Mouse (Mus musculus): ENCODE data around the gene A630076J17Rik. TPM values are rescaled to one million over a fixed set of nuclear protein-coding genes. Genes with fewer than 3 reads are reported as not detected.
A peak's percentile ranks its signal among the peaks of the same experiment; 100 is the strongest.

The A630076J17Rik gene
- 1.2 and 1.3 TPM in 2 replicates for polyA plus RNA-seq (2014; fragmentation: Nextera tagmentation; extraction: Ambion mirVana)

DNA sequence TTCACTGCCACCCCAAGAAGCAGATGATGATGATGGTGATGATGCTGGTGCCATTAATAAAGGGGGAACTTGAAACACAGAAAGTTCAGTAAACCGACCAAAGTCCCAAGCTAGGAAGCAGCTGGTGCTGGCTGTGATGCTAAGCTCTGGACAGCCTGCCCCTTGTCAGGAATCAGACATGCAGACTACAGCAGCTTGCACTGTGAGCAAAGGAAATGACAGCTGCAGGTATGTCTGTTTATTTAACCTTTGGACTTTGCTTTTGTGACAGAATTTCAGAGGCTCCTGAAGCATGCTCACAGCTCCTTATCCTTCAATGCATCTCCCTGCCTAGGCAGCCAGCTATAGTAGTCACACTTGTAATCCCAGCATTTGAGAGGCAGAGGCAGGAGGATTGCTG lies at the start of gene A630076J17Rik:
Gene A630076J17Rik, plus strand, starts transcription at position 88 of the 400 bp plus-strand sequence.
- Histone ChIP-seq H3K36me3 (ENCODE audit: control insufficient read depth, insufficient read depth, low read length) (no peaks in the 10 kb centered on the region), H3K27me3 (ENCODE audit: control insufficient read depth, insufficient read depth, low read length) (no peaks in the 10 kb centered on the region), H3K27ac (ENCODE audit: low read length) (peak within 1 kb of the TSS; percentile 15; the same call in 1 of the 2 replicates), H3K9me3 (ENCODE audit: control insufficient read depth, low read depth, low read length) (no peaks in the 10 kb centered on the region), H3K4me1 (ENCODE audit: control insufficient read depth, insufficient read depth, low read length) (0 out of 2 replicates have a peak, but pooled peaks cover 11% of the 10 kb centered on the region), H3K4me2 (replicated peaks; ENCODE audit: low read depth, low read length) (no peak within 1 kb of the TSS), H3K4me3 (ENCODE audit: low read depth, low read length) (no peak within 1 kb of the TSS), H3K9ac (replicated peaks; ENCODE audit: low read depth, low read length) (no peak within 1 kb of the TSS)
- WGBS, result 13% methylated on average over 1 of the region's 1 CpGs
- no peak for ATAC-seq (ENCODE audit: insufficient number of reproducible peaks, insufficient read depth, low FRiP score, low read depth)

DNA sequence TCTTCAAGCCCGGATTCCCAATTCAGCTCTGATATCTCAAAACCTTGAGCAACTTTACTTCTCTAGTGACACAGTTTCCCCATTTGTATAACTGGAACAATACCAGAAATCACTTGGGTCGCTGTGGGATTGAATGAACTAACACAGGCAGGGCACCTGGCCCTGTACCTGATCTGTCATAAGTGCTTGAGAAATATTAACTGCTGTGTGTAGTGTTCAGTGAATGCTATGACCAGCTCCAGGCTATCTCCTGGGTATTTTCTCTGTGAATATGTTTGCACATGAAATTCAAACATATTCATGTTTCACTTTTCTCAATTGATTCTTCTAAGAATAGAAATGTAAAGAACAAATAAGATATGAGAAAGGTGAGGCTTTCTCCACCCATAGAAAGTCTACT lies 49.6 kb upstream of the A630076J17Rik start:
- no peaks in the 10 kb centered on the region for H3K27me3 ChIP-seq (ENCODE audit: control insufficient read depth, insufficient read depth, low read length)
- H3K27ac ChIP-seq (ENCODE audit: low read length), result no peak overlapping the region
- H3K4me1 ChIP-seq (ENCODE audit: control insufficient read depth, insufficient read depth, low read length), result no peaks in the 10 kb centered on the region
- 72% methylated on average over 2 of the region's 2 CpGs for WGBS
- no peaks in the 10 kb centered on the region for H3K9me3 ChIP-seq (ENCODE audit: control insufficient read depth, low read depth, low read length)
- no peak overlapping the region for H3K9ac ChIP-seq (replicated peaks; ENCODE audit: low read depth, low read length)
- no peaks in the 10 kb centered on the region for H3K36me3 ChIP-seq (ENCODE audit: control insufficient read depth, insufficient read depth, low read length)
- ATAC-seq (ENCODE audit: insufficient number of reproducible peaks, insufficient read depth, low FRiP score, low read depth), result peak; percentile 72; the same call in 1 of the 2 replicates
- H3K4me2 ChIP-seq (replicated peaks; ENCODE audit: low read depth, low read length), result no peak overlapping the region
- no peak overlapping the region for H3K4me3 ChIP-seq (ENCODE audit: low read depth, low read length)

DNA sequence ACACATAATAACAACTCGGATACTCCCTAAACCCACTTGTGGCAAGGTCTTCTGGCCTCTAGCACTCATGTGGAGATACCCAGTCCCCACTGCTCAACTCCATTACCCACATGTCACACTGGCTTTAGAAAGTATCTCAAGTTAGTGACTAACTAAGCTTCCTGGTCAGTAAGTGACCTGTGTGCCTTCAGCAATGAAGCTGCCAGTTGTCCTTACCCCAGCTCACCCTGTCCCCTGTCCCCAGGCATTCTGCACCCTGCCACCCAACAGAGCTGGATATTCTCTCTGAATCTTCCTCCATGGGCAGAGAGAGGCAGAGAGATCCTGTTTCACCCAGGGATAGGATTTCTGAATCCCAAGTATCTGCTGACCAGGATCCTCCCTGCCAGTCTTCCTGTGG lies 47.7 kb upstream of the A630076J17Rik start, which contains the start of gene Kcna10:
Gene Kcna10, plus strand, starts transcription at position 301 of the 400 bp plus-strand sequence.
- no peaks in the 10 kb centered on the region for H3K27me3 ChIP-seq (ENCODE audit: control insufficient read depth, insufficient read depth, low read length)

DNA sequence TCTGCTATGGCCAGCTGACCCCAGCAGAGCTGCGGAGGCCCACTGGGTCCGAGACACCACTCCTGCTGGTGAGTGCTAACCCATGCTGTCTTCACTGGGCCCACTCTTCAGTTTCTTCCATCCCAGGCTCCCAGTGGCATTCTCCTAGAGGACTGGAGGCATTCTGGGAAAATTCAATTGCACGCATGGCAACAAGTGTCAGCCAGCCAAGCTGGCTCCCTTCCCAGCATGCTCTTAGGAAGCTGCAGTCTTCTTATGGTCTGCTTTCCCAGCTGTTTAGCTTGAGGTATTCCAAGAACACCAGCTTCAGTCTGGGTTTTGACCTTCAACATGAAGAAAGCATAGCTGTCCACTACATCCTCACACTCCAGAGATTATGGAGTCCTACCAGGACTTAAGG lies 47.2 kb upstream of the A630076J17Rik start:
- Histone ChIP-seq H3K9ac (replicated peaks; ENCODE audit: low read depth, low read length) (no peak overlapping the region), H3K27me3 (ENCODE audit: control insufficient read depth, insufficient read depth, low read length) (no peaks in the 10 kb centered on the region), H3K36me3 (ENCODE audit: control insufficient read depth, insufficient read depth, low read length) (no peaks in the 10 kb centered on the region), H3K9me3 (ENCODE audit: control insufficient read depth, low read depth, low read length) (no peaks in the 10 kb centered on the region), H3K4me3 (ENCODE audit: low read depth, low read length) (no peak overlapping the region), H3K4me1 (ENCODE audit: control insufficient read depth, insufficient read depth, low read length) (no peaks in the 10 kb centered on the region), H3K27ac (ENCODE audit: low read length) (no peak overlapping the region), H3K4me2 (replicated peaks; ENCODE audit: low read depth, low read length) (no peak overlapping the region)
- ATAC-seq (ENCODE audit: insufficient number of reproducible peaks, insufficient read depth, low FRiP score, low read depth), result no peak
- 77% methylated on average over 3 of the region's 3 CpGs for WGBS

More for the DNA sequence above, 47.7 kb upstream of the A630076J17Rik start, which contains the start of gene Kcna10:
- Histone ChIP-seq H3K36me3 (ENCODE audit: control insufficient read depth, insufficient read depth, low read length) (no peaks in the 10 kb centered on the region), H3K27ac (ENCODE audit: low read length) (no peak within 1 kb of the TSS), H3K4me3 (ENCODE audit: low read depth, low read length) (no peak within 1 kb of the TSS), H3K9ac (replicated peaks; ENCODE audit: low read depth, low read length) (no peak within 1 kb of the TSS), H3K4me2 (replicated peaks; ENCODE audit: low read depth, low read length) (no peak within 1 kb of the TSS), H3K9me3 (ENCODE audit: control insufficient read depth, low read depth, low read length) (no peaks in the 10 kb centered on the region), H3K4me1 (ENCODE audit: control insufficient read depth, insufficient read depth, low read length) (no peaks in the 10 kb centered on the region)
- ATAC-seq (ENCODE audit: insufficient number of reproducible peaks, insufficient read depth, low FRiP score, low read depth), result no peak
- 90% methylated on average over 1 of the region's 1 CpGs for WGBS

DNA sequence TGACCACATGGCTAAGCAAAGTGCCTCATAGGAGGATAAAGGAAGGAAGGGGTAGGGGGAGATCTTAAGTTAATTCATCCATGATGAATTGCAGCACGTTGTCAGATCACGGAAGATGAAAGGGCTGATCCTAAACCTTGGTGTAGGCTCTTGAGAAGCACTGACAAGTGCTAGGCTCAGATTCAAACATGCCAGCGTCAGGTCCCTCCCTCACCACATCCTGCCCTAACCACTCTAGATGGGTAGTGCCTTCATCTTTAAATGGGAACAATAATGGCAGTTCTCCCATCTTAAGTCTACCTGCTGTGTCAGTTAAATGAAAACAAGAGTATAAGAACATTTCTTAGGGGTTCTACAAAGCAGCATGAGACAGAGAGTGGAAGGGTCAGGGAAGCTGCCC lies 44.8 kb upstream of the A630076J17Rik start:
- no peak for ATAC-seq (ENCODE audit: insufficient number of reproducible peaks, insufficient read depth, low FRiP score, low read depth)
- H3K4me2 ChIP-seq (replicated peaks; ENCODE audit: low read depth, low read length), result no peak overlapping the region
- 64% methylated on average over 3 of the region's 3 CpGs for WGBS
- no peaks in the 10 kb centered on the region for H3K36me3 ChIP-seq (ENCODE audit: control insufficient read depth, insufficient read depth, low read length)
- no peak overlapping the region for H3K9ac ChIP-seq (replicated peaks; ENCODE audit: low read depth, low read length)
- no peaks in the 10 kb centered on the region for H3K9me3 ChIP-seq (ENCODE audit: control insufficient read depth, low read depth, low read length)
- no peak overlapping the region for H3K4me3 ChIP-seq (ENCODE audit: low read depth, low read length)
- H3K27ac ChIP-seq (ENCODE audit: low read length), result no peak overlapping the region
- no peaks in the 10 kb centered on the region for H3K27me3 ChIP-seq (ENCODE audit: control insufficient read depth, insufficient read depth, low read length)
- H3K4me1 ChIP-seq (ENCODE audit: control insufficient read depth, insufficient read depth, low read length), result no peaks in the 10 kb centered on the region

DNA sequence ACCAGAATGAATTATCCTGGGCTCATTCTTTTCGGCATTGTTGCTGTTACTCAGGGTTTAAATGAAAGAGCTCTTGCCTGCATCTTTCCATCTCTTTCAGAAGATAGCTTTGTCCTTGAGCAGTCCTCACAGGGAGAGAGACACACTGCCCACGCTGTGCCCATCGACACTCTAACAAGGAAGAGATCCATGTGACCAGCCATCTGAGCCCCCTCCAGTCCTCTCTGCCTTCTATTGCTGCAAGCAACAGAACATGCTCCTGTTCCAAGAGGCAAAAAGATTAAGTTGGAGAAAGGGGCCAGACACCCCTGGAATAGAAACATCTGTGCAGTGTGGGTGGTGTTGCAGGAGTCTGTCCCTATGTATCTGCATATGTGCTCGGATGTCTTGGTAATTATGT lies 43.4 kb upstream of the A630076J17Rik start:
- 82% methylated on average over 4 of the region's 4 CpGs for WGBS

DNA sequence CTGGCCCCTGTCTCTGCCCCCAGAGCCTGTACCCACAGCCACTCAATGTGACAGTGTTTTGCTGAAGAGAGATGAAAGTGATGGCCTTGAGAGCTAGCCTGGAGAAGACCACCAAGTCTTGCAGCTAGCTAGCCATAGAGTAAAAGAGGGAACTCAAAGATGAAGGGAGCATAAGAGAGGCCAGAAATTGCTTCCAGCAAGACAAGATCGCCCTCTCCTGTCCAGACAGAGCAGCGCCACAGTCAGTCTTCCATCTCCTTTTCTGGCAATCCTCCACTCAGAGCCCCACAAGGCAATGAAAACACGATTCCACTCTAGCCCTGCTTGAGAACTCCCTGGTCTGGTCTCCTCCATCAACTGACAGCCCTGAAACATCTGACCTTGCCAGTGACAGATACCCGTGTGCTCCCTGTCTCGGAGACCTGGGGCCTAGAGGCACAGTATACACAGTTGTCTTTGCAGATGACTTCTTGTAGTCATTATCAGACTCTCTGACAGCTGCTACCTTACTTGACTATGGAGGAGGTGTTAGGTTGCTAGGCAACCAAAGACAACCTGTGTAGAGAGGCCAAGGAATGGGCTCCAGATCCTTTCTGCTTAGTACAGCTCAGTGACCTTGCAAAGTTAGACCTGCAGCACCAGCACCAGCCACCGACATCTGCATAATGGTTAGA lies 42.1 kb upstream of the A630076J17Rik start:
- Histone ChIP-seq H3K36me3 (ENCODE audit: control insufficient read depth, insufficient read depth, low read length) (no peaks in the 10 kb centered on the region), H3K4me1 (ENCODE audit: control insufficient read depth, insufficient read depth, low read length) (no peaks in the 10 kb centered on the region), H3K27ac (ENCODE audit: low read length) (no peak overlapping the region), H3K9me3 (ENCODE audit: control insufficient read depth, low read depth, low read length) (no peaks in the 10 kb centered on the region), H3K4me3 (ENCODE audit: low read depth, low read length) (no peak overlapping the region), H3K4me2 (replicated peaks; ENCODE audit: low read depth, low read length) (no peak overlapping the region), H3K9ac (replicated peaks; ENCODE audit: low read depth, low read length) (no peak overlapping the region), H3K27me3 (ENCODE audit: control insufficient read depth, insufficient read depth, low read length) (no peaks in the 10 kb centered on the region)
- 0 out of 2 replicates have a peak, but pooled peaks have one; percentile 50 for ATAC-seq (ENCODE audit: insufficient number of reproducible peaks, insufficient read depth, low FRiP score, low read depth)
- 40% methylated on average over 6 of the region's 6 CpGs for WGBS

More for the DNA sequence above, 43.4 kb upstream of the A630076J17Rik start:
- Histone ChIP-seq H3K9me3 (ENCODE audit: control insufficient read depth, low read depth, low read length) (no peaks in the 10 kb centered on the region), H3K9ac (replicated peaks; ENCODE audit: low read depth, low read length) (no peak overlapping the region), H3K4me2 (replicated peaks; ENCODE audit: low read depth, low read length) (no peak overlapping the region), H3K27me3 (ENCODE audit: control insufficient read depth, insufficient read depth, low read length) (no peaks in the 10 kb centered on the region), H3K27ac (ENCODE audit: low read length) (no peak overlapping the region), H3K36me3 (ENCODE audit: control insufficient read depth, insufficient read depth, low read length) (no peaks in the 10 kb centered on the region), H3K4me1 (ENCODE audit: control insufficient read depth, insufficient read depth, low read length) (no peaks in the 10 kb centered on the region), H3K4me3 (ENCODE audit: low read depth, low read length) (no peak overlapping the region)
- no peak for ATAC-seq (ENCODE audit: insufficient number of reproducible peaks, insufficient read depth, low FRiP score, low read depth)

DNA sequence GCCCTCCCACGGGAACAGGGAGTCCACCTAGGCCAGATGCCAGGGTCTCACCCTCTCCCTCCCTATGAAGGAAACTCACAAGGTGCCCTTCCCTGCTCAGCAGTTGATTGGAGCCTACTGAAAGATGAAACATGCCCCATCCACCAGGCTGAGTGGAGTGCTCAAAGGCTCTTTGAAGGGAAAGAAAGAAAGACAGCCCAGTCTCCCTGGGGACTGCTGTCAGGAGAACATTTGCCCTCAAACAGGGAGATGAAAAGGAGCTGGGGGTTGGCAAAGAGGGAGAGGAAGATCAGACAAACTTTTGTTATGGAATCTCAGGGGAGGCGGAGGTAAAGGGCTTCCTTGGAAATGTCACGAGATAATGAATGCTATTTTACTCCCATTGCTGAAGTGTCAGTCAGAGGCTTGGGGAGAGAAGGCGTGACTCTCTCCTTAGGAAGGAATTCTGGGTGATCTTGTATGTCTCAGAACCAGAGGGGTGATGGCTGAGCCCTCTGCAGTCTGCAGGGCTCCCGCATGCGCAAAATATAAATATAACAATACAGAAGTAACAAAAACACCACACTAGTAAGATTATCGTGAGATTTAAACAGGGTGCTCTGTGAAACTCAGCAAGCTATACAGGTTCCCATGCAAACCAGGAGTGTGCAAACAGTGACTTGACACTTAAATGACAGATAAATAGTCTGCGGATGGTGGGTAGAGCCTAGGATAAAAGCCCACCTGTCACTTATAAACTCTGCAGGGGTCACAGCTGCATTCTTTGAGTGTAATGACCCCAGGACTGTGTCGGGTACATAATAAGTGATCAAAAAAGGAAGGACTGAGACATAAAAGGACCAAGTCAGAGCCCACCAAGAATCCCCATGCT lies 28.9 kb upstream of the A630076J17Rik start:
- no peaks in the 10 kb centered on the region for H3K4me1 ChIP-seq (ENCODE audit: control insufficient read depth, insufficient read depth, low read length)
- H3K4me3 ChIP-seq (ENCODE audit: low read depth, low read length), result no peak overlapping the region
- no peak overlapping the region for H3K9ac ChIP-seq (replicated peaks; ENCODE audit: low read depth, low read length)
- H3K9me3 ChIP-seq (ENCODE audit: control insufficient read depth, low read depth, low read length), result no peaks in the 10 kb centered on the region
- H3K27ac ChIP-seq (ENCODE audit: low read length), result no peak overlapping the region
- ATAC-seq (ENCODE audit: insufficient number of reproducible peaks, insufficient read depth, low FRiP score, low read depth), result no peak
- H3K36me3 ChIP-seq (ENCODE audit: control insufficient read depth, insufficient read depth, low read length), result no peaks in the 10 kb centered on the region
- 29% methylated on average over 9 of the region's 9 CpGs for WGBS
- no peak overlapping the region for H3K4me2 ChIP-seq (replicated peaks; ENCODE audit: low read depth, low read length)
- no peaks in the 10 kb centered on the region for H3K27me3 ChIP-seq (ENCODE audit: control insufficient read depth, insufficient read depth, low read length)

Measured in stomach, embryonic 14.5 days (tissue).